Mouse (Mus musculus) forebrain, embryonic 16.5 days (tissue): ENCODE results near the gene Hgd. TPM values are rescaled to one million over a fixed set of nuclear protein-coding genes. Genes with fewer than 3 reads are reported as not detected.
A peak's percentile ranks its signal among the peaks of the same experiment; 100 is the strongest.

ENCODE experiments used
- ATAC-seq: fragments of 200-750 bp; cut with Nextera tagmentation; 2 replicates; pipeline ENCODE4 v1.8.0; 2017; ENCODE audit warnings: mild to moderate bottlenecking, moderate library complexity
- H3K27ac ChIP-seq: fragments of 300-500 bp; sonication (generic); 2 replicates; pipeline ENCODE4 v1.5.1; 2014; ENCODE audit warnings: low read length, control low read depth
- H3K27me3 ChIP-seq: fragments of 300-500 bp; sonication (generic); replicated peaks from 2 replicates; pipeline ENCODE4 v1.6.1; 2014; ENCODE audit warnings: low read length; ENCODE audit not compliant: control insufficient read depth, insufficient read depth
- H3K36me3 ChIP-seq: fragments of 300-500 bp; sonication (generic); 2 replicates; pipeline ENCODE4 v1.6.1; 2014; ENCODE audit not compliant: control insufficient read depth, insufficient read depth
- H3K4me1 ChIP-seq: fragments of 300-500 bp; sonication (generic); replicated peaks from 2 replicates; pipeline ENCODE4 v1.6.1; 2014; ENCODE audit warnings: low read length; ENCODE audit not compliant: control insufficient read depth, insufficient read depth
- H3K4me2 ChIP-seq: fragments of 300-500 bp; sonication (generic); 2 replicates; pipeline ENCODE4 v1.6.1; 2014; ENCODE audit warnings: mild to moderate bottlenecking, low read length, control low read depth
- H3K4me3 ChIP-seq: fragments of 300-500 bp; sonication (generic); replicated peaks from 2 replicates; pipeline ENCODE4 v1.5.1; 2014; ENCODE audit warnings: mild to moderate bottlenecking, low read length, control low read depth
- H3K9ac ChIP-seq: fragments of 300-500 bp; sonication (generic); replicated peaks from 2 replicates; pipeline ENCODE4 v1.6.1; 2014; ENCODE audit warnings: low read depth, low read length, control low read depth
- H3K9me3 ChIP-seq: fragments of 300-500 bp; sonication (generic); 2 replicates; pipeline ENCODE4 v1.6.1; 2016; ENCODE audit warnings: low read length; ENCODE audit not compliant: control insufficient read depth
- WGBS: fragments of 180-500 bp; shearing (Covaris S2); extraction: QIAGEN DNeasy Blood & Tissue Kit; methylation state at CpG from one replicate; pipeline ENCODE4 v1.1.7; 2014; 5-methylcytosine and 5-hydroxymethylcytosine counted together
- polyA plus RNA-seq: library from polyadenylated mRNA; unstranded; fragments of >200 nt; fragmentation: Nextera tagmentation; extraction: Ambion mirVana; gene quantifications from 2 replicates; pipeline ENCODE4 v1.2.1, GENCODE M21; 2015

The Hgd gene
- polyA plus RNA-seq, 1 experiment from 2014 or later: 0.23 TPM

DNA sequence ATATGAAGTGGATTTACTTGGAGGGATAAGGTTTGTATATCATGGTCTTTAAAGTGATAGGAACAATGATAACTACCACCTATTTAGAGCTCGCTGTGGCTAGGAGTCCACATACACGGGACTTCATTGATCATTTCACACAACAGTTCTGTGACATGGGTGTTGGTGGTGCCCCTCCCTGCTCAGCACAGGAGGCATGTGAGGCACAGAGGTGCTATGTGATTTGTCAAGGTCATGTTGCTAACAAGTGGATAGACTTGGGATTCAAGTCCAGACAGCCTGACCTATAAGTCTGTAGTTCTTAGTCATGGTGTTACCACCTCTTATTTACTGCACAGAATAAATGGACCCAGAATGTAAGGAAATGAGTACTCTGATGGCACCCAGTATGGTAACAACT, 29.0 kb upstream of the Hgd start:
- no peaks in the 10 kb centered on the region for H3K27me3 ChIP-seq

DNA sequence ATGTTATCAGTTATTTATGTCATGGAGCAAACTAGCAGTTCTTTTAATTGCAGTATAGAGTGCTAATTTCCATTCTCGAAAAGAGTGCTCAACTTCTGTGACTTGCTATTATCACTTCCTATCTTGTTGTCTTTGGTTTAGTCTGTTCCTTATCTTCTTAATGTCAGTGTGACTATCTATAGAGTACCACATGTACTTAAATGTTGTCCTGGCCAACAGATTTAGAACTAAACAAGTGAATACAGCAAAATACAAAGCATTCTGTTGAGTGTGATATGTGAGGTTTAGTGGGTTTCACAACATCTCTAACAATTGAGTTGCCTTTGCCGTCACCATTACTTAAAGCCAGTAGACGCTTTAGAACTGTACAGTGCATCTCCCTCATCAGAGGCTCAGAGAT, 27.1 kb upstream of the Hgd start:
- Histone ChIP-seq H3K4me3 (no peak overlapping the region), H3K36me3 (peaks cover 6% of the 10 kb centered on the region; the same call in 1 of the 2 replicates), H3K27me3 (no peaks in the 10 kb centered on the region), H3K9ac (no peak overlapping the region), H3K9me3 (no peaks in the 10 kb centered on the region), H3K27ac (no peak overlapping the region), H3K4me2 (no peak overlapping the region), H3K4me1 (no peaks in the 10 kb centered on the region)
- 96% methylated on average over 3 of the region's 3 CpGs for WGBS
- ATAC-seq: no peak

More for the DNA sequence above, 29.0 kb upstream of the Hgd start:
- no peaks in the 10 kb centered on the region for H3K9me3 ChIP-seq
- H3K27ac ChIP-seq: no peak overlapping the region
- no peak overlapping the region for H3K4me2 ChIP-seq
- no peak overlapping the region for H3K4me3 ChIP-seq
- peaks cover 4% of the 10 kb centered on the region for H3K4me1 ChIP-seq
- no peak overlapping the region for H3K9ac ChIP-seq
- ATAC-seq: no peak
- H3K36me3 ChIP-seq: no peaks in the 10 kb centered on the region
- 97% methylated on average over 2 of the region's 2 CpGs for WGBS

DNA sequence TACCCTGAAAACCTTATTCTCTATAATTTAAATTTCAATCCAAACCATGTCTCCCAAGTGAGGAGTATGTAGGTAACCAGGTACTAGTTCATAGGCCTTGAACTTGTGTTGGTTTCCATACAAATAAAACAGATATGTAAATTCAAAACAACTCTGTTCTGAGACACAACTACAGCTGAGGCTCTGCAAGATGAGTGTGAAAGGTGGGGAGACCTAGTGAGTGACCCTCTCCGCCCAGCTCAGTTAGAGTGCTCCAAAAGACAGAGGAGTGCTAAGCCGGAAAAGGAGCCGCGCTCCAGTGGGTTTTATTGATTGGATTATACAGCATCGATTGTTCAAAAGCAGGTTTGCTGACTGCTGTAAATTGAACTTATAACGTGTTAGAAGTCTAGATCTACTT, 17.5 kb upstream of the Hgd start:
- no peak for ATAC-seq
- H3K4me3 ChIP-seq: no peak overlapping the region
- no peaks in the 10 kb centered on the region for H3K27me3 ChIP-seq
- no peak overlapping the region for H3K4me2 ChIP-seq
- peaks cover 6% of the 10 kb centered on the region for H3K4me1 ChIP-seq
- 52% methylated on average over 6 of the region's 6 CpGs for WGBS
- H3K36me3 ChIP-seq: peaks cover 6% of the 10 kb centered on the region
- no peaks in the 10 kb centered on the region for H3K9me3 ChIP-seq
- no peak overlapping the region for H3K27ac ChIP-seq
- no peak overlapping the region for H3K9ac ChIP-seq

DNA sequence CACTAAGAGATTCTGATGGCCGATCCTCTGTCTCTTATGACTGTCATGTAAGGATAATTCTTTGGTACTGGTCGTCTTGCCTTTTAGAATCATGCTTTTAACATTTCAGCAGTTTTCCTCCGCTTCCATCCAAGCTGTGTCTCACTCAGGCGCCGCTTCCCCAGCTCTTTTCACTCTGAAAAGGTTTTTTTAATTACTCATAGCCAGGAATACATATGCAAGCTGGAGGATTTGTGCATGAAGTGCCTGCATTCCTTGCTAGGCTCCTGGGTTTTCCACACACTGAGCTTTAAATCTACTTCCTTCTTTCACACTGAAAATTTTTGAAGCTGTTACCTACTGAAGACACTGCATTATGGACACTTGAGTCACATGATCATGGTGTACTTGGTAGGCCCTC, 17.0 kb upstream of the Hgd start:
- ATAC-seq: no peak
- Histone ChIP-seq H3K27ac (no peak overlapping the region), H3K27me3 (no peaks in the 10 kb centered on the region), H3K4me2 (no peak overlapping the region), H3K9ac (no peak overlapping the region), H3K9me3 (no peaks in the 10 kb centered on the region), H3K4me1 (peaks cover 6% of the 10 kb centered on the region), H3K36me3 (peaks cover 3% of the 10 kb centered on the region; the same call in 1 of the 2 replicates), H3K4me3 (no peak overlapping the region)
- 72% methylated on average over 5 of the region's 5 CpGs for WGBS

DNA sequence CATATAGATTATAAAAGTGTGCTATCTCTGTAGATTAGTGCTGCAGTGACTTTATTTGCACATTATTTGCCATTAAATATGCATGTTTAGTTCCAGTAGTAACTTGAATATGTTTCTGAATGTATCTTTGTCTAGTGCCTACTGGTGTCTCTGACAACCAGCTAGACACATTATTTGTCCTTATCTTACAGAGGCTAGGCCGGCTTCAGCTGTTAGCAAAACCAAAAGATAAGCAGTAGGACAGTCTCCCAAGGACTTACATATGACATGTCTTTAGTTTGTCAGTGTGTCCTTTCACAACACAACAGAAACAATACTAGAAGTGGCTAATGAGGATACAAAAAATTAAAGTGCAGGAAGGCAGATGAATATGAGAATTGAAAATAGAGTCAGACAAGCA, 14.8 kb upstream of the Hgd start:
- Histone ChIP-seq H3K36me3 (no peaks in the 10 kb centered on the region), H3K4me1 (peaks cover 6% of the 10 kb centered on the region), H3K9ac (no peak overlapping the region), H3K27me3 (no peaks in the 10 kb centered on the region), H3K27ac (no peak overlapping the region), H3K4me3 (no peak overlapping the region), H3K9me3 (no peaks in the 10 kb centered on the region), H3K4me2 (no peak overlapping the region)
- 87% methylated on average over 1 of the region's 1 CpGs for WGBS
- no peak for ATAC-seq

DNA sequence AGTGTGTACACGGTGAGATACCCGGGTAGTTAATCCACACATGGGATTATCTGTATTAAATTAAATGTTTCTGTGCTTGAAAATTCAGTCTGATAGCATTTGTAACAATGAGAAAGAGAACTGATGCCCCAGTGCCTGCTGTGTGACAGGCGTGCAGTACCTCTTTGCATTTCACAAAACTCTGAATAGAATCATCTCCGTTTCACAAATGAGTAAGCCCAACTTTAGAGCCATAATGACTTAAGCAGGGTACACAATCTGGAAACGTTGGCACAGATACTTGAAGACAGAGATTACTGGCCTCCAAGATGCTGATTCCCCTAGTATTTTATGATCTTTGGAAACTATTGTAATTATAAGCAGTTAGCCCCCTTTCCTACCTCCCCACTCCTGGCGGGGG, 13.8 kb upstream of the Hgd start:
- no peak overlapping the region for H3K4me2 ChIP-seq
- peaks cover 6% of the 10 kb centered on the region for H3K4me1 ChIP-seq
- H3K36me3 ChIP-seq: no peaks in the 10 kb centered on the region
- H3K27ac ChIP-seq: peak overlapping the region; percentile 52
- no peak overlapping the region for H3K4me3 ChIP-seq
- ATAC-seq: peak; percentile 68
- no peaks in the 10 kb centered on the region for H3K27me3 ChIP-seq
- no peaks in the 10 kb centered on the region for H3K9me3 ChIP-seq
- H3K9ac ChIP-seq: no peak overlapping the region
- WGBS: 52% methylated on average over 6 of the region's 6 CpGs

DNA sequence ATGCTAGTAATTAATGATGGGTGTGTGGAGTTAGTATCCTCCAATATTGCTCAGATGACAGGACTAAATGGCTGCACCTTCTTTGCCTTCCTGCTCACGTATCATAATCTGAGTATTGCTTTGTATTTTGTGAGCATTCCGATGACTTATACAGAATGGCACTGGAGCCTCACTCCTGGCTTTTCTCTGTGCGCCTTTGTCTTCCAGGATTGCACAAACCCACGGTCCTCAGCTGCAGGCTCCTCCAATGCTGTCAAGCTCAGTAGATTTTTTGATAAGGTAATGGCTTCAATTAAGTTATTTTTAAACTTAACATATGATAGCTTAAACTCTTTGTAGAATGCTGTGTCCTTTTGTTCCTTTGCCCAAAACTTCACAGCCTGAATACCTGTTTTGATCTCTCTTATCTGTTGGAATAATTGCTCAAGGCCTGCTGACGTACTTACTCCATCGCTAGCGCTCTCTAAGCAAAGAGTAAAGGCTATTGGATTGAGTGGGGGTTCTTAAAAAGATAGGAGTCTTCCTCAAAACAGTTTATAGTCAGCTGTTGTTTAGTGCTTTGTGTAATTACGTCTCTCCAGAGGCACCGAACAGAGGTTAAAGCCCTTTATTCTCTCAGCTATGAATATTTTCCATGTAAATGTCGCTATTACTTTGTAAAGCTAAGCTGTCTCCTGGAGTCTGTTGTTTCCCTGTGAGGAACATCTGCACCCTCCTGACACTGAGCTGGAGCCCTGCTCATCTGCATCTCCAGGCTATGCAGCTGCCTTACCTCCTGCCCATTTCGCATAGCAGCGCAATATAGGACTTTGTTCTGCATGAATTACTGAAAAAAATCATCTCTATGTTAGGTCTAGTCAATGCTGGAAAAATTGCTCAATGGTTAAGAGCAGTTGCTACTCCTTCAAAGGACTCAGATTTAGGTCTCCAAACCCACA, 12.6 kb upstream of the Hgd start:
- Histone ChIP-seq H3K4me2 (no peak overlapping the region), H3K36me3 (no peaks in the 10 kb centered on the region), H3K27ac (no peak overlapping the region), H3K4me1 (peaks cover 6% of the 10 kb centered on the region), H3K4me3 (no peak overlapping the region), H3K27me3 (no peaks in the 10 kb centered on the region), H3K9ac (no peak overlapping the region), H3K9me3 (no peaks in the 10 kb centered on the region)
- WGBS: 71% methylated on average over 12 of the region's 12 CpGs
- ATAC-seq: peak; percentile 51

DNA sequence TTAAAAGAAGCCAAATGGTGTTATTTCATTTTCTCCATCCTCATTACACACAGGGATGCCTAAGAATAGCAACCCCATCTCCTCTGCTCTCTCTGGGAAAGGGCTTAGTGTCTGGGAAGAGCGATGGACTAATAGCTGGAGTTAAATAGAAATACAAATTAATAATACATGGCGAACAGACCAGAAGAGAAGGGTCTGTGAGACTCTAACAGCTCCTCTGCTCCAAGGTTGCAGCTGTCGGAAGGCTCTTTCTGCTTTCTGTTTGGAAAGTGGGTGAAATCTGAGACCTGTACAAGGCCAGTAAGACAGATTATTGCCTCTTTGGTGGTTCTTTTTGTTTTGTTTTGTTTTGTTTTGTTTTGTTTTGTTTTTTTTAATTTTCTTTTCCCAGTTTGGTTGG, 8.4 kb upstream of the Hgd start:
- Histone ChIP-seq H3K4me2 (no peak overlapping the region), H3K9ac (no peak overlapping the region), H3K36me3 (0 out of 2 replicates have a peak, but pooled peaks cover 2% of the 10 kb centered on the region), H3K27me3 (no peaks in the 10 kb centered on the region), H3K9me3 (peaks cover 3% of the 10 kb centered on the region; the same call in 1 of the 2 replicates), H3K4me3 (no peak overlapping the region), H3K27ac (no peak overlapping the region), H3K4me1 (peaks cover 1% of the 10 kb centered on the region)
- 52% methylated on average over 3 of the region's 3 CpGs for WGBS
- no peak for ATAC-seq

DNA sequence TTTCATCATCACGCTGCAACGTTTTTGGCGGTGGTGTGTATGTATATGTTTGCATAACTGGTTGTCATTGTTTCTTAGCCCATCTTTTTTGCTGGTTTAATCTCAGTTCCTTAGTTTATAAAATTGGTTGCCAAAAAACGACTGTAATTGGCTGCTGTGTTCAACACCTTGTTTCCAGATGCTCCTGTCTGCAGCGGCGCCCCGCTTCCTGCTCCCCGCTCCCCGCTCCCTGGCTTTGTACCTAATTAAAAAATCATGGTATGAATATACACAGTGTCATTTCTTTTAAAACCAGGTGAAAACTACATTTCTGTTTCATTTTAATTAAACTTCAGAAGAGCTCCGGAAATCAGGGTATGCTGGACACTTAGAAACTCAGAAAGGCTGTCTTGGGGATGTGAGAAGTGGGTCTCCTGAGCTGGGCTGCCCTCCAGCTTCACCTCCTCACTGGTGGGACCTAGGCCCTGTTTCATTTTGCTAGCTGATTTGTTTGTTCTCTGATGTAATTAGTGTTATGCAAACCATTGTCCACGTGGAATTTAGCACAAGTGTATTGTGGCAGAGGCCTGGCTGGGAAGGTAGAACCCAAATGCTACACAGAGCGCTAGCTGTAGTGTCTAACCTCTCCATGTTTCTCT, 7.7 kb upstream of the Hgd start:
- no peak overlapping the region for H3K4me2 ChIP-seq
- no peak overlapping the region for H3K4me3 ChIP-seq
- H3K27ac ChIP-seq: no peak overlapping the region
- H3K9ac ChIP-seq: no peak overlapping the region
- 0 out of 2 replicates have a peak, but pooled peaks cover 2% of the 10 kb centered on the region for H3K36me3 ChIP-seq
- 85% methylated on average over 12 of the region's 12 CpGs for WGBS
- no peaks in the 10 kb centered on the region for H3K27me3 ChIP-seq
- H3K9me3 ChIP-seq: peaks cover 3% of the 10 kb centered on the region; the same call in 1 of the 2 replicates
- H3K4me1 ChIP-seq: no peaks in the 10 kb centered on the region; the same call in 1 of the 2 replicates
- ATAC-seq: no peak
